Mouse (Mus musculus) stomach, embryonic 16.5 days (tissue): ENCODE results near the gene Trpm3. TPM values are rescaled to one million over a fixed set of nuclear protein-coding genes. Genes with fewer than 3 reads are reported as not detected.
"Not testable (repeated sequence)": the region's sequence is repeated elsewhere in the genome, so short reads cannot be mapped to it uniquely, and the experiment has no call there.

Experiments
- ATAC-seq: fragments of 200-750 bp; cut with Nextera tagmentation; 2 replicates; pipeline ENCODE4 v1.8.0; 2017; ENCODE audit warnings: moderate number of reproducible peaks, moderate TSS enrichment; ENCODE audit not compliant: insufficient read depth, low FRiP score
- H3K27ac ChIP-seq: fragments of 300-500 bp; sonication (generic); 2 replicates; pipeline ENCODE4 v1.5.1; 2014; ENCODE audit warnings: low read length
- H3K27me3 ChIP-seq: fragments of 300-500 bp; sonication (generic); 2 replicates; pipeline ENCODE4 v1.6.1; 2014; ENCODE audit warnings: low read length, control low read depth, mixed read lengths; ENCODE audit not compliant: control insufficient read depth, insufficient read depth
- H3K36me3 ChIP-seq: fragments of 300-500 bp; sonication (generic); 2 replicates; pipeline ENCODE4 v1.6.1; 2014; ENCODE audit warnings: low read length; ENCODE audit not compliant: control insufficient read depth, insufficient read depth
- H3K4me1 ChIP-seq: fragments of 300-500 bp; sonication (generic); 2 replicates; pipeline ENCODE4 v1.6.1; 2014; ENCODE audit warnings: low read length, control low read depth, mixed read lengths; ENCODE audit not compliant: control insufficient read depth, insufficient read depth
- H3K4me2 ChIP-seq: fragments of 300-500 bp; sonication (generic); 2 replicates; pipeline ENCODE4 v1.6.1; 2014; ENCODE audit warnings: low read depth, low read length, mixed read lengths
- H3K4me3 ChIP-seq: fragments of 300-500 bp; sonication (generic); replicated peaks from 2 replicates; pipeline ENCODE4 v1.5.1; 2014; ENCODE audit warnings: mild to moderate bottlenecking, low read length
- H3K9ac ChIP-seq: fragments of 300-500 bp; sonication (generic); 2 replicates; pipeline ENCODE4 v1.6.1; 2014; ENCODE audit warnings: low read length
- H3K9me3 ChIP-seq: fragments of 300-500 bp; sonication (generic); replicated peaks from 2 replicates; pipeline ENCODE4 v1.6.1; 2016; ENCODE audit warnings: low read length, control low read depth; ENCODE audit not compliant: control insufficient read depth
- WGBS: fragments of 180-500 bp; shearing (Covaris S2); extraction: QIAGEN DNeasy Blood & Tissue Kit; methylation state at CpG from one replicate; pipeline ENCODE4 v1.1.7; 2014; 5-methylcytosine and 5-hydroxymethylcytosine counted together
- polyA plus RNA-seq: library from polyadenylated mRNA; unstranded; fragments of >200 nt; fragmentation: Nextera tagmentation; extraction: Ambion mirVana; gene quantifications from 2 replicates; pipeline ENCODE4 v1.2.1, GENCODE M21; 2015

Trpm3 gene
- polyA plus RNA-seq, 1 experiment from 2014 or later: 1.0 TPM

GRCm38 (mm10) chr19:22848251-22848650, 709.4 kb downstream of the Trpm3 start:
- Histone ChIP-seq H3K4me2 (no peak overlapping the region), H3K36me3 (no peaks in the 10 kb centered on the region), H3K27me3 (no peaks in the 10 kb centered on the region), H3K4me3 (no peak overlapping the region), H3K9ac (no peak overlapping the region), H3K27ac (no peak overlapping the region), H3K9me3 (no peaks in the 10 kb centered on the region), H3K4me1 (no peaks in the 10 kb centered on the region)
- no peak for ATAC-seq
- 47% methylated on average over 1 of the region's 1 CpGs for WGBS

GRCm38 (mm10) chr19:22848783-22849576, 710.1 kb downstream of the Trpm3 start:
- 77% methylated on average over 7 of the region's 7 CpGs for WGBS
- no peak for ATAC-seq

GRCm38 (mm10) chr19:22851423-22851822, 712.6 kb downstream of the Trpm3 start:
- not testable (repeated sequence) for H3K36me3 ChIP-seq, H3K4me2 ChIP-seq, H3K9me3 ChIP-seq, H3K4me1 ChIP-seq, H3K4me3 ChIP-seq, H3K27ac ChIP-seq, H3K27me3 ChIP-seq, ATAC-seq, H3K9ac ChIP-seq
- WGBS: 39% methylated on average over 5 of the region's 5 CpGs

More at GRCm38 (mm10) chr19:22848783-22849576, 710.1 kb downstream of the Trpm3 start:
- H3K4me1 ChIP-seq: no peaks in the 10 kb centered on the region
- H3K4me2 ChIP-seq: no peak overlapping the region
- no peak overlapping the region for H3K4me3 ChIP-seq
- H3K9me3 ChIP-seq: no peaks in the 10 kb centered on the region
- no peak overlapping the region for H3K27ac ChIP-seq
- H3K9ac ChIP-seq: no peak overlapping the region
- H3K27me3 ChIP-seq: no peaks in the 10 kb centered on the region
- H3K36me3 ChIP-seq: no peaks in the 10 kb centered on the region

- Histone ChIP-seq H3K9me3 (no peaks in the 10 kb centered on the region), H3K4me3 (no peak overlapping the region), H3K27me3 (no peaks in the 10 kb centered on the region), H3K27ac (no peak overlapping the region), H3K4me2 (no peak overlapping the region), H3K4me1 (no peaks in the 10 kb centered on the region), H3K36me3 (no peaks in the 10 kb centered on the region), H3K9ac (no peak overlapping the region)
- 73% methylated on average over 4 of the region's 4 CpGs for WGBS
- ATAC-seq: no peak
These were observed 720.8 kb downstream of the Trpm3 start for GRCm38 (mm10) chr19:22859644-22860043.

- ATAC-seq: no peak
- WGBS: 78% methylated on average over 5 of the region's 5 CpGs
- no peaks in the 10 kb centered on the region for H3K4me1 ChIP-seq
These were observed 728.6 kb downstream of the Trpm3 start for GRCm38 (mm10) chr19:22867456-22867855.

GRCm38 (mm10) chr19:22869853-22870252, 731.0 kb downstream of the Trpm3 start:
- Histone ChIP-seq H3K27ac (no peak overlapping the region), H3K4me3 (no peak overlapping the region), H3K4me1 (no peaks in the 10 kb centered on the region), H3K9ac (no peak overlapping the region), H3K36me3 (no peaks in the 10 kb centered on the region), H3K9me3 (no peaks in the 10 kb centered on the region), H3K4me2 (no peak overlapping the region), H3K27me3 (no peaks in the 10 kb centered on the region)
- WGBS: 75% methylated on average over 2 of the region's 2 CpGs
- ATAC-seq: no peak

More at GRCm38 (mm10) chr19:22867456-22867855, 728.6 kb downstream of the Trpm3 start:
- no peak overlapping the region for H3K9ac ChIP-seq
- no peak overlapping the region for H3K27ac ChIP-seq
- no peaks in the 10 kb centered on the region for H3K9me3 ChIP-seq
- no peaks in the 10 kb centered on the region for H3K27me3 ChIP-seq
- H3K4me3 ChIP-seq: no peak overlapping the region
- no peaks in the 10 kb centered on the region for H3K36me3 ChIP-seq
- no peak overlapping the region for H3K4me2 ChIP-seq

- no peak overlapping the region for H3K4me3 ChIP-seq
- no peaks in the 10 kb centered on the region for H3K36me3 ChIP-seq
- no peaks in the 10 kb centered on the region for H3K4me1 ChIP-seq
- no peak overlapping the region for H3K27ac ChIP-seq
- 57% methylated on average over 5 of the region's 5 CpGs for WGBS
- H3K9ac ChIP-seq: no peak overlapping the region
- ATAC-seq: no peak
- H3K4me2 ChIP-seq: no peak overlapping the region
- no peaks in the 10 kb centered on the region for H3K9me3 ChIP-seq
- H3K27me3 ChIP-seq: no peaks in the 10 kb centered on the region
These were observed 733.6 kb downstream of the Trpm3 start for GRCm38 (mm10) chr19:22872456-22872855.

- no peak overlapping the region for H3K27ac ChIP-seq
- no peaks in the 10 kb centered on the region for H3K4me1 ChIP-seq
- H3K4me2 ChIP-seq: no peak overlapping the region
- no peak overlapping the region for H3K4me3 ChIP-seq
- 41% methylated on average over 1 of the region's 1 CpGs for WGBS
- ATAC-seq: no peak
- no peaks in the 10 kb centered on the region for H3K36me3 ChIP-seq
- H3K9ac ChIP-seq: no peak overlapping the region
- no peaks in the 10 kb centered on the region for H3K9me3 ChIP-seq
- no peaks in the 10 kb centered on the region for H3K27me3 ChIP-seq
These were observed 741.4 kb downstream of the Trpm3 start for GRCm38 (mm10) chr19:22880199-22880598.

GRCm38 (mm10) chr19:22882670-22883111, 743.8 kb downstream of the Trpm3 start:
- Histone ChIP-seq H3K4me3 (no peak overlapping the region), H3K4me1 (no peaks in the 10 kb centered on the region), H3K36me3 (no peaks in the 10 kb centered on the region), H3K27ac (no peak overlapping the region), H3K4me2 (no peak overlapping the region), H3K9me3 (no peaks in the 10 kb centered on the region), H3K9ac (no peak overlapping the region), H3K27me3 (no peaks in the 10 kb centered on the region)
- 40% methylated on average over 3 of the region's 3 CpGs for WGBS
- ATAC-seq: no peak
